Mouse (Mus musculus) hindbrain, embryonic 12.5 days (tissue): ENCODE results near the gene Pdpr. TPM values are rescaled to one million over a fixed set of nuclear protein-coding genes. Genes with fewer than 3 reads are reported as not detected.
"Not testable (repeated sequence)": the region's sequence is repeated elsewhere in the genome, so short reads cannot be mapped to it uniquely, and the experiment has no call there.

ENCODE experiments used
- ATAC-seq: fragments of 200-750 bp; cut with Nextera tagmentation; 2 replicates; pipeline ENCODE4 v1.8.0; 2017; ENCODE audit warnings: moderate TSS enrichment; ENCODE audit not compliant: low FRiP score
- H3K27ac ChIP-seq: fragments of 300-500 bp; sonication (generic); 2 replicates; pipeline ENCODE4 v1.5.1; 2016; ENCODE audit warnings: mild to moderate bottlenecking
- H3K27me3 ChIP-seq: fragments of 300-500 bp; sonication (generic); 2 replicates; pipeline ENCODE4 v1.6.1; 2016; ENCODE audit warnings: mild to moderate bottlenecking
- H3K36me3 ChIP-seq: fragments of 300-500 bp; sonication (generic); 2 replicates; pipeline ENCODE4 v1.6.1; 2016; ENCODE audit warnings: mild to moderate bottlenecking
- H3K4me1 ChIP-seq: fragments of 300-500 bp; sonication (generic); 2 replicates; pipeline ENCODE4 v1.6.1; 2016
- H3K4me2 ChIP-seq: fragments of 300-500 bp; sonication (generic); replicated peaks from 2 replicates; pipeline ENCODE4 v1.6.1; 2016; ENCODE audit warnings: mild to moderate bottlenecking
- H3K4me3 ChIP-seq: fragments of 300-500 bp; sonication (generic); 2 replicates; pipeline ENCODE4 v1.5.1; 2016; ENCODE audit warnings: mild to moderate bottlenecking
- H3K9ac ChIP-seq: fragments of 300-500 bp; sonication (generic); 2 replicates; pipeline ENCODE4 v1.6.1; 2016; ENCODE audit warnings: mild to moderate bottlenecking, moderate library complexity
- H3K9me3 ChIP-seq: fragments of 300-500 bp; sonication (generic); replicated peaks from 2 replicates; pipeline ENCODE4 v1.6.1; 2016; ENCODE audit warnings: mild to moderate bottlenecking
- WGBS: fragments of 180-500 bp; shearing (Covaris S2); methylation state at CpG from one replicate; pipeline ENCODE4 v1.1.7; 2016; 5-methylcytosine and 5-hydroxymethylcytosine counted together
- polyA plus RNA-seq: library from polyadenylated mRNA; unstranded; fragments of >200 nt; fragmentation: Nextera tagmentation; extraction: Ambion mirVana; gene quantifications from 2 replicates; pipeline ENCODE4 v1.2.1, GENCODE M21; 2016

Gene Pdpr
- polyA plus RNA-seq, 1 experiment from 2014 or later: 14.4 TPM

- H3K4me2 ChIP-seq: peak overlapping the region; percentile 69
- peak overlapping the region; percentile 76 for H3K9ac ChIP-seq
- under 1% methylated on average over 52 of the region's 69 CpGs for WGBS
- peak overlapping the region; percentile 48 for H3K27ac ChIP-seq
- H3K36me3 ChIP-seq, H3K9me3 ChIP-seq, ATAC-seq, H3K27me3 ChIP-seq: not testable (repeated sequence)
- peak overlapping the region; percentile 59 for H3K4me3 ChIP-seq
- H3K4me1 ChIP-seq: peaks cover 13% of the 10 kb centered on the region
These were observed 381 bp downstream of the Pdpr start for GRCm38 (mm10) chr8:111094719-111095302.

- ATAC-seq: no peak
- H3K4me1 ChIP-seq: no peaks in the 10 kb centered on the region
- H3K27ac ChIP-seq: no peak overlapping the region
- H3K36me3 ChIP-seq: peaks cover 52% of the 10 kb centered on the region
- WGBS: 93% methylated on average over 5 of the region's 5 CpGs
- H3K9ac ChIP-seq: no peak overlapping the region
- no peak overlapping the region for H3K4me2 ChIP-seq
- H3K4me3 ChIP-seq: no peak overlapping the region
- no peaks in the 10 kb centered on the region for H3K9me3 ChIP-seq
- no peaks in the 10 kb centered on the region for H3K27me3 ChIP-seq
These were observed 20.5 kb downstream of the Pdpr start for GRCm38 (mm10) chr8:111114891-111115290.

- no peak overlapping the region for H3K4me3 ChIP-seq
- H3K27me3 ChIP-seq: no peaks in the 10 kb centered on the region
- no peak overlapping the region for H3K4me2 ChIP-seq
- H3K9me3 ChIP-seq: no peaks in the 10 kb centered on the region
- no peak overlapping the region for H3K27ac ChIP-seq
- no peaks in the 10 kb centered on the region for H3K4me1 ChIP-seq
- peaks cover 85% of the 10 kb centered on the region for H3K36me3 ChIP-seq
- 96% methylated on average over 3 of the region's 3 CpGs for WGBS
- ATAC-seq: no peak
- H3K9ac ChIP-seq: no peak overlapping the region
These were observed 25.1 kb downstream of the Pdpr start for GRCm38 (mm10) chr8:111119481-111119880.

- Histone ChIP-seq H3K9me3 (no peaks in the 10 kb centered on the region), H3K27me3 (no peaks in the 10 kb centered on the region), H3K4me3 (no peak overlapping the region), H3K4me1 (no peaks in the 10 kb centered on the region), H3K4me2 (no peak overlapping the region), H3K9ac (no peak overlapping the region), H3K36me3 (peaks cover 70% of the 10 kb centered on the region), H3K27ac (no peak overlapping the region)
- no peak for ATAC-seq
- WGBS: 96% methylated on average over 2 of the region's 2 CpGs
These were observed 36.3 kb downstream of the Pdpr start for GRCm38 (mm10) chr8:111130756-111131155.

- Histone ChIP-seq H3K4me1 (peaks cover 13% of the 10 kb centered on the region), H3K9me3 (no peaks in the 10 kb centered on the region), H3K27me3 (no peaks in the 10 kb centered on the region), H3K27ac (no peak overlapping the region), H3K4me3 (no peak overlapping the region), H3K4me2 (no peak overlapping the region), H3K36me3 (peaks cover 10% of the 10 kb centered on the region), H3K9ac (no peak overlapping the region)
- ATAC-seq: no peak
These were observed 48.1 kb downstream of the Pdpr start for GRCm38 (mm10) chr8:111142521-111142920.

- peak overlapping the region; percentile 72 for H3K9ac ChIP-seq
- peak overlapping the region; percentile 30; the same call in 1 of the 2 replicates for H3K27ac ChIP-seq
- peak overlapping the region; percentile 62 for H3K4me3 ChIP-seq
- H3K27me3 ChIP-seq, H3K9me3 ChIP-seq, H3K36me3 ChIP-seq: not testable (repeated sequence)
- ATAC-seq: peak; percentile 53; the same call in 1 of the 2 replicates
- H3K4me2 ChIP-seq: peak overlapping the region; percentile 81
- peaks cover 13% of the 10 kb centered on the region for H3K4me1 ChIP-seq
- WGBS: 1% methylated on average over 61 of the region's 63 CpGs
These were observed 50.5 kb downstream of the Pdpr start for GRCm38 (mm10) chr8:111144901-111145459.

GRCm38 (mm10) chr8:111145460-111146012, 51.1 kb downstream of the Pdpr start:
- Histone ChIP-seq H3K9ac (peak overlapping the region; percentile 72), H3K4me2 (peak overlapping the region; percentile 65), H3K4me3 (peak overlapping the region; percentile 62), H3K4me1 (peaks cover 13% of the 10 kb centered on the region), H3K27ac (peak overlapping the region; percentile 46)
- ATAC-seq: peak; percentile 95
- not testable (repeated sequence) for H3K27me3 ChIP-seq, H3K36me3 ChIP-seq, H3K9me3 ChIP-seq
- under 1% methylated on average over 74 of the region's 74 CpGs for WGBS

- H3K4me3 ChIP-seq: no peak overlapping the region
- no peaks in the 10 kb centered on the region for H3K9me3 ChIP-seq
- no peaks in the 10 kb centered on the region for H3K27me3 ChIP-seq
- no peak overlapping the region for H3K9ac ChIP-seq
- H3K27ac ChIP-seq: no peak overlapping the region
- no peak overlapping the region for H3K4me2 ChIP-seq
- ATAC-seq: no peak
- H3K36me3 ChIP-seq: peaks cover 81% of the 10 kb centered on the region
- H3K4me1 ChIP-seq: no peaks in the 10 kb centered on the region
- WGBS: 93% methylated on average over 8 of the region's 8 CpGs
These were observed 61.4 kb downstream of the Pdpr start for GRCm38 (mm10) chr8:111155721-111156436.

GRCm38 (mm10) chr8:111157617-111158016, 63.2 kb downstream of the Pdpr start:
- Histone ChIP-seq H3K27ac (no peak overlapping the region), H3K9ac (no peak overlapping the region), H3K9me3 (no peaks in the 10 kb centered on the region), H3K4me2 (no peak overlapping the region), H3K36me3 (peaks cover 95% of the 10 kb centered on the region), H3K27me3 (no peaks in the 10 kb centered on the region), H3K4me1 (no peaks in the 10 kb centered on the region), H3K4me3 (no peak overlapping the region)
- no peak for ATAC-seq
- WGBS: 39% methylated on average over 14 of the region's 14 CpGs

GRCm38 (mm10) chr8:111171661-111172060, 77.2 kb downstream of the Pdpr start:
- ATAC-seq: no peak
- H3K9ac ChIP-seq: no peak overlapping the region
- no peaks in the 10 kb centered on the region for H3K4me1 ChIP-seq
- H3K27me3 ChIP-seq: no peaks in the 10 kb centered on the region
- WGBS: 88% methylated on average over 5 of the region's 5 CpGs
- no peak overlapping the region for H3K4me3 ChIP-seq
- H3K4me2 ChIP-seq: no peak overlapping the region
- H3K27ac ChIP-seq: no peak overlapping the region
- no peaks in the 10 kb centered on the region for H3K9me3 ChIP-seq
- peaks cover 86% of the 10 kb centered on the region for H3K36me3 ChIP-seq

GRCm38 (mm10) chr8:111185472-111185947, 91.1 kb downstream of the Pdpr start:
- H3K9me3 ChIP-seq: no peaks in the 10 kb centered on the region
- no peak for ATAC-seq
- H3K27me3 ChIP-seq: no peaks in the 10 kb centered on the region
- H3K4me1 ChIP-seq: no peaks in the 10 kb centered on the region
- WGBS: 76% methylated on average over 4 of the region's 4 CpGs
- no peak overlapping the region for H3K4me3 ChIP-seq
- H3K4me2 ChIP-seq: no peak overlapping the region
- H3K36me3 ChIP-seq: peaks cover 61% of the 10 kb centered on the region
- H3K27ac ChIP-seq: no peak overlapping the region
- no peak overlapping the region for H3K9ac ChIP-seq
